Mouse (Mus musculus) right cerebral cortex, postnatal 10 days (tissue): ENCODE data around the gene Pclo.
"Not testable (repeated sequence)": the region's sequence is repeated elsewhere in the genome, so short reads cannot be mapped to it uniquely, and the experiment has no call there.

Experiments used
- DNase-seq, 2 experiments: peaks; one replicate each; pipeline ENCODE4 v3.0.0; 2021; ENCODE audit warnings: low spot score in 2 of 2

The Pclo gene

GRCm38 (mm10) chr5:14514631-14515523 lies at the start of gene Pclo:
Pclo (plus strand) TSS chr5:14514918.
- DNase-seq: peak; percentile 94 to 97

- not testable (repeated sequence) for DNase-seq
Observed at GRCm38 (mm10) chr5:14494431-14494830, 20.3 kb upstream of the Pclo start.

- DNase-seq: no peak
Observed at GRCm38 (mm10) chr5:14508522-14508921, 6.2 kb upstream of the Pclo start.

- DNase-seq: no peak
Observed at GRCm38 (mm10) chr5:14509621-14510020, 5.1 kb upstream of the Pclo start.

DNA sequence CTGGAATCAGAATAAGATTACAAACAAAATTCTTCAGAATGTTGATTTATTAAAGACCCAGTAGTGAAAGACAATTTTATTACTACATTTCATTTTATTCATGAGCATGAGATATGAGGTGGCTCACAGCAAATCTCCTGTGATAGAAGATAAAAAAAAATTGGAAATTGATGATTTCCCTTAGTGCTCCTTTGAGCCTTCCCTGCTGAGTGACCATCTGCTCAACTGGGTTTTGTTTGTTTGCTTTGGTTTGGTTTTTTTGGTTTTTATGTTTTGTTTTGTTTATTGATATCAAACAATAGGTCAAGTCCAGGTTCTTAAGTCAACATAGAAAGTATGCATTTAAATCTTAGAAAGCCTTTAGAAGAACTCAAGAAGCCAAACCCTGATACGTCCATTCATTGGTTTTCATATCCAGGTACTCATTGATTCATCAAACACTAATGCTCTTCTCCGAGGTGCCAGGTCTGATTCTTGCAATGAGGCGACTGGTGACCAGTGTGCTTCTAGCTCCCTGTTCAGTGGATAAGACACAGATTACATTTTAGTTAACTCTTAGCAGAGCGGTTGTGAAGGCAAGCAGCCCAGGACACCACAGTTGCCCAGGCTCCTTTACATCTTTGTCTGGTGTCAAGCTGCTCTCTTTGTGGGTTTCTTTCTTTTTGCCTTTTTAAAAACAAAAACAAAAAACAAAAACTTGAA lies 3.6 kb downstream of the Pclo start:
- no peak for DNase-seq

GRCm38 (mm10) chr5:14522006-14522405 lies 7.3 kb downstream of the Pclo start:
- DNase-seq: no peak

DNA sequence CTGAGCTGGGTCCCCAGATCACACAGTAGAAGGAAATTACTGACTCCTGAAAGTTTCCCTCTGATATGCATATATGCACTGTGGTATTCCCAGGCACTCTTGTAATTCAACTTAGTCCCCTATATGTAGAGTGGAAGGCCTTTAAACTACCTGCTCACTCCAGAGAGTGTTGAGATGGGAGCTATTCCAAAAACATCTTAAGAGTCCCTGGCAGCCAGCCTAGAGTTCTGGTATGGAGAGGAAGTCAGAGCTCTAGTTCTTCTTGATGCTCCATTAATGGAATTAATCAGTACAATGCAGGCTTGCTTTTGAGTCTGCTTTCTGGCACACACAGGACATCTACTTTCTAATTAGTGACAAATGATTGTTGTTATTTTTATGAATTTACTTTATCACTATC lies 11.3 kb downstream of the Pclo start:
- no peak for DNase-seq

- no peak for DNase-seq
Observed at GRCm38 (mm10) chr5:14527796-14528195, 13.1 kb downstream of the Pclo start.

GRCm38 (mm10) chr5:14531906-14532305 lies 17.2 kb downstream of the Pclo start:
- DNase-seq: no peak

GRCm38 (mm10) chr5:14539346-14539745 lies 24.6 kb downstream of the Pclo start:
- DNase-seq: no peak

DNA sequence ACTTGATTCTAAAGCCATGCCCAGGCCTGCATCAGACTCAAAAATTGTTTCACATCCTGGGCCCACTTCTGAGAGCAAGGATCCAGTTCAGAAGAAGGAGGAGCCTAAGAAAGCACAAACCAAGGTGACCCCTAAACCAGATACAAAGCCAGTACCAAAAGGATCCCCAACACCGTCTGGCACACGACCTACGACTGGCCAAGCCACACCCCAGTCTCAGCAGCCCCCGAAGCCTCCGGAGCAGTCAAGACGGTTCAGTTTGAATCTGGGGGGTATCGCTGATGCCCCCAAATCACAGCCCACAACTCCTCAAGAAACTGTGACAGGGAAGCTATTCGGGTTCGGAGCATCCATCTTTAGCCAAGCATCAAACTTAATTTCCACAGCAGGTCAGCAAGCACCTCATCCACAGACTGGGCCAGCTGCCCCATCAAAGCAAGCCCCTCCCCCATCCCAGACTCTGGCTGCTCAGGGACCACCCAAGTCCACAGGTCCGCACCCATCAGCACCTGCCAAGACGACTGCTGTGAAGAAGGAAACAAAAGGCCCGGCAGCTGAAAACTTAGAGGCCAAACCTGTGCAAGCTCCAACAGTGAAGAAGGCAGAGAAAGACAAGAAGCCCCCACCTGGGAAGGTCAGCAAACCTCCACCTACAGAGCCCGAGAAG lies 25.4 kb downstream of the Pclo start:
- DNase-seq: no peak

DNA sequence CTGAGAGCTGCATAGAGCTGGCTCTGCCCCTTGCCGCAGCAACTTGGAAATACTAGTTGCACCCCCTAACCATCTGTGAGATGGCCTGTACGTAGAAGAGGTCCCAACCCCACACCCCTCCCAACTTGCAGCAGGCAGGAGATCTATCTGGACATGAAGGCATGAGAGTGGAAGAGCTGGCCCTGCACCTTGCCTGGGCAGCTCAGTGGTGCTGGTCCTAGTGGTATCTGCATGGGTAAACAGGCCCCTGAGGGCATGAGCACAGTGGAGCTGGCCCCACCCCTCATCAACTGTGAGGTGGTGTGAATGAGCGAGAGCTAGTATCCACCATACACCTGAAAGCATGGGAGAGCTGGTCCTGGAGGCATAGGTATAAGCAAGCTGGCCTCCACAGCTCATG lies 60.9 kb downstream of the Pclo start:
- no peak for DNase-seq

GRCm38 (mm10) chr5:14591479-14591878 lies 76.8 kb downstream of the Pclo start:
- no peak for DNase-seq

DNA sequence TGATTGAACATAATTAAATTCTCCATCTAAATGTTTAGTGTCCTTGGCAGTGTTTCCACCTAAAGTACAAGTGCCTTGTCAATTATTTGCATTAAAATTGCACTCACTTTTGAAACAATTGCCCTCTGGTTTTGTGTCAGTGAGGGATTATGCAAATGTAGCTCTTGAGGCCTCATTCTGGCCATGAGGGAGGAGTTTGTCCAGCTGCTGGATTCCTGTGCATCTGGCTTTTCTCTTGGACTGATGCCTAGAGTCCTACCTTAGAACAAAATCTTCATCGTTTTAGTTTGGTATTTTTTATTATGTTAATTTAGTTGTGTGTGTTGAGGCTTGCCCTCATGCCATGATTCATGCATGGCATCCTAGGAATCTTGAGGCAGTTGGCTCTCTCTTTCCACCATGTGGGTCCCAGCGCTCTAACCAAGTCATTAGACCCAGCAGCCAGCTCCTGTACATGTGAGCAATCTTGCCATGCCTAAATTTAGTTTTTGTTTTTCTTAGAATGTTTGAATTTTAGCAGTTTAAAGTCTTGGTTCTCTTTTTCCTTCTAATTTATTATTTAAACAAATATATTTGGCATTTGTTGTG lies 80.8 kb downstream of the Pclo start:
- DNase-seq: no peak

GRCm38 (mm10) chr5:14608318-14608717 lies 93.6 kb downstream of the Pclo start:
- no peak for DNase-seq

DNA sequence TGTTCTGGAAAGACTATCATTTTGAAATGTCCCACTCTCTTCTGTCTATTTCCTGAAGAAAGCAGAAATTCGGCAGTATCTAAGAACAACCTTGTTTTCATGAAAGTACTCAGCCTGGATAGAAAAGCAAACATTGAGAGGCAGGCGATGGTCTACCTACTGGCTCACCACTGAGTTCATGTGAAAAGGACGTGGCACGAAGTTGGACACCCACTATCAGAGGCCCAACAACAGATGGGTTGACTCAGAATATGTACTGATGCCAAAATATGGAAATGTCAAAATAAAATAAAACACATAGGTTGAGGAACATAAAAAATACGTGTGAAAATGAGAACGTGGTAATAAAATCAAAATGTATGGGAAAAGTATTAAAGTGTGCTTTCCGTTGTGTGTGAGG lies 106.4 kb downstream of the Pclo start:
- no peak for DNase-seq

GRCm38 (mm10) chr5:14623360-14623759 lies 108.6 kb downstream of the Pclo start:
- DNase-seq: no peak

GRCm38 (mm10) chr5:14641260-14641659 lies 126.5 kb downstream of the Pclo start:
- no peak for DNase-seq

DNA sequence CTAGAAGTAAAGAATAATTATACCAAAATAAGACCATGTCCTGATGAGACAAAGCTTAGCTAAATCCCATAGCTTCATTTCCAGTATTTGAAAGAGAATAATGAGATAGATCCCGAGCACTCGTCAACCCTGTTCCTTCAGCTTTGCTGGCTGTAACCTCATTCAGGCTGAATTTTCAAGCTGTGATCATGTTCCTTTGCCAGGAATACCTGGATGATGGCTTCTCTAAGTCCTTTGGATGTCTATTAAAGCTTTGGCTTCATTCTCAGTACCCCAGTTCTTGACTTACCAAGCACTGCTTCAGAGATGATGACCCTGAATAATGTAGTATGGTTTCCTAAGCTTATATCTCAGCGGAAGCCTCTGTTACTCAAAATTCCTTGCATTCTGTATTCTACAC lies 131.1 kb downstream of the Pclo start:
- no peak for DNase-seq

DNA sequence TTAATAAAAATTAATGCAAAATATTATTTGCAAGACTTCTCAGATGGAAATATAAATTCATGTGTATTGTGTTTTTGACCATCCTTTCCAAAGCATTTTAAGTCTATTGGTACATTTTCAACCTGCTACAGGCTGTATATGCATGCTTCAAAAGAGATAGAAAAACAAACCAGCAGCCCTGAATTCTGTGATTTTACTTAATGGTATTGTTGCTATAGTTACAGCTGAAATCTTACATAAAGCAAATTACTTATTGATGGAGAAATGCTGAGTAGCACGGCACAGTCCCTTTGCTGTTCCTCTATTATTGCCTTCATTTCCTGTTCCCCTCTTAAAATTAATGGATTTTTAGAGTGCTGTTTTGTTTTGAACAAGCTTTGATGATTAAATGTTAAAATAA lies 145.9 kb downstream of the Pclo start:
- no peak for DNase-seq

- DNase-seq: no peak
Observed at GRCm38 (mm10) chr5:14662180-14662579, 147.5 kb downstream of the Pclo start.

GRCm38 (mm10) chr5:14662603-14663002 lies 147.9 kb downstream of the Pclo start:
- DNase-seq: no peak
